Mouse (Mus musculus) midbrain, embryonic 11.5 days (tissue): ENCODE measurements at regions not wholly inside any gene's neighbourhood (a gene's known extent, or its start where the extent isn't known, plus 50 kb on each side); places are given as distances from the start of the nearest gene placed in this dataset.
A peak's percentile ranks its signal among the peaks of the same experiment; 100 is the strongest.
"Not testable (repeated sequence)": the region's sequence is repeated elsewhere in the genome, so short reads cannot be mapped to it uniquely, and the experiment has no call there.

Source experiments
- ATAC-seq: fragments of 200-750 bp; cut with Nextera tagmentation; 2 replicates; pipeline ENCODE4 v1.8.0; 2017; ENCODE audit warnings: moderate TSS enrichment, moderate library complexity; ENCODE audit not compliant: low FRiP score
- DNase-seq: peaks from one replicate; pipeline ENCODE4 v3.0.0; 2015; ENCODE audit warnings: low spot score; ENCODE audit errors: missing footprints
- H3K27ac ChIP-seq: fragments of 300-500 bp; sonication (generic); 2 replicates; pipeline ENCODE4 v1.5.1; 2014; ENCODE audit warnings: low read depth, low read length
- H3K27me3 ChIP-seq: fragments of 300-500 bp; sonication (generic); 2 replicates; pipeline ENCODE4 v1.6.1; 2014; ENCODE audit warnings: mild to moderate bottlenecking, low read length, moderate library complexity, mixed read lengths; ENCODE audit not compliant: control insufficient read depth, insufficient read depth
- H3K36me3 ChIP-seq: fragments of 300-500 bp; sonication (generic); 2 replicates; pipeline ENCODE4 v1.6.1; 2014; ENCODE audit warnings: mild to moderate bottlenecking, low read length, moderate library complexity, mixed read lengths; ENCODE audit not compliant: control insufficient read depth, insufficient read depth
- H3K4me1 ChIP-seq: fragments of 300-500 bp; sonication (generic); 2 replicates; pipeline ENCODE4 v1.6.1; 2014; ENCODE audit warnings: low read length; ENCODE audit not compliant: control insufficient read depth, insufficient read depth
- H3K4me2 ChIP-seq: fragments of 300-500 bp; sonication (generic); 2 replicates; pipeline ENCODE4 v1.6.1; 2014; ENCODE audit warnings: mild to moderate bottlenecking, moderate library complexity
- H3K4me3 ChIP-seq: fragments of 300-500 bp; sonication (generic); 2 replicates; pipeline ENCODE4 v1.5.1; 2014; ENCODE audit warnings: low read depth, low read length
- H3K9ac ChIP-seq: fragments of 300-500 bp; sonication (generic); 2 replicates; pipeline ENCODE4 v1.6.1; 2014; ENCODE audit warnings: low read length
- H3K9me3 ChIP-seq: fragments of 300-500 bp; sonication (generic); 2 replicates; pipeline ENCODE4 v1.6.1; 2016; ENCODE audit warnings: low read length; ENCODE audit not compliant: control insufficient read depth
- WGBS: fragments of 180-500 bp; shearing (Covaris S2); extraction: QIAGEN DNeasy Blood & Tissue Kit; methylation state at CpG from one replicate; pipeline ENCODE4 v1.1.7; 2014; 5-methylcytosine and 5-hydroxymethylcytosine counted together

DNA sequence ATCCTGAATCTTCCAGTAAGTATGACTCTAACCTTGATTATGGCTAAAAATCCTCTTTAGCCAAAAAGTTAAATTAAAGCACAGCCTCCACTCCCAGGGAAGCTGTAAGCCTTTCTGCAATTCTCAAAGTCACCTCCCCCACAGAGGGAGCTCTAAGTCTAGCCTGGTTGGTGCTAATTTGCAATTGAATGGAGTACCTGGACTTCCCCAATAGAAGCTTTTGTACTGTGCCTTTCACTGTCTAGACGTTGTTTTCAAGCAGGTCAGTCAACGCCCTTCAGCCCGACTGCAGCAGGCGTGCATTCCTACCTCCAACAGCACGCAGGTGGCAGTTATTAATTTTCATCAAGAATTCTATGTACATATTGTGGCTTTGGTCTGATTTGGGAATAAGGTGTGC, 87.2 kb downstream of the Catsperg2 start:
- not testable (repeated sequence) for H3K4me2 ChIP-seq, H3K36me3 ChIP-seq, DNase-seq, H3K27me3 ChIP-seq, ATAC-seq, H3K4me3 ChIP-seq, H3K9me3 ChIP-seq, H3K9ac ChIP-seq, H3K27ac ChIP-seq, H3K4me1 ChIP-seq
- 73% methylated on average over 5 of the region's 5 CpGs for WGBS

DNA sequence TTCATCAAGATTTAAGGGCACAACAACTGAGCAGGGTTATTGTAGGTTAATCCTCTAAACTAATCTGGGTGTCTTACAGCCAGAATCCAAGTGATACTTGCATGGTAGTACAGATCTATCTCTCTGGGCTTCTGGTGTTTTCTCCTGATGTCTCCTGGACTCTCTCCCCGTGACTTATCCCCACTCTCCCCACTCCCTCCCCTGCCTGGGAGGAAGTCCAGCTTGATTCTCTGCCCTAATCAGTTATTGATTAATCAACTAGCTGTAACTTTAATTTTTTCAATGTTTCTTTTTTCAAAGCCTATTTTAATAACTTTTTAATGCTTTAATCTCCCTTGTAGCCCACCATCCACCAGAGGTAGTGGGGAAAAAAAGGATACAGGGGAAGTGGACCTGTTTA, 83.9 kb upstream of the Sipa1l3 start:
- Histone ChIP-seq H3K36me3 (no peaks in the 10 kb centered on the region), H3K9ac (no peak overlapping the region), H3K9me3 (no peaks in the 10 kb centered on the region), H3K4me2 (no peak overlapping the region), H3K27me3 (no peaks in the 10 kb centered on the region), H3K27ac (no peak overlapping the region), H3K4me3 (no peak overlapping the region), H3K4me1 (no peaks in the 10 kb centered on the region)
- 61% methylated on average over 1 of the region's 1 CpGs for WGBS
- no peak for DNase-seq
- ATAC-seq: no peak

DNA sequence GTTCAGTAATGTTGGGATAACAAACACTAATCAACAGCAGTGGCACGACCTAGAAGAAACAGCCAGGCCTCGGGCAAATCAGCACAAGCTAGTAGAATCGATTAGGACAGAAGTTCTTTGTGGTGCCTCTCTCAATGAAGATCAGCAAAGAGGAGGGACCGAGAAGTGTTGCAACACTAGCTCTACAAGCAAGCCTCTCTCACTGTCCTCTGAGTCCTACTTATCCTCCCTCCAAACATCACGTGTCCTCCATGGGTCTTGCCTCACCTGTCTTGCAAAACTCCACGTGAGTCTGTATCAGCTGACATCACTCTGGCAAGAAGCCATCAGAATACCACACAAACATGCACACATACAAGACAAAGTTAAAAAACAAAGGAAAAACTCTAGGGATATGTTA, 82.9 kb upstream of the Sipa1l3 start:
- no peaks in the 10 kb centered on the region for H3K27me3 ChIP-seq
- 85% methylated on average over 6 of the region's 6 CpGs for WGBS
- H3K9me3 ChIP-seq: no peaks in the 10 kb centered on the region
- no peak for DNase-seq
- no peak for ATAC-seq
- H3K4me1 ChIP-seq: no peaks in the 10 kb centered on the region
- no peak overlapping the region for H3K4me2 ChIP-seq
- H3K4me3 ChIP-seq: no peak overlapping the region
- H3K9ac ChIP-seq: no peak overlapping the region
- no peak overlapping the region for H3K27ac ChIP-seq
- no peaks in the 10 kb centered on the region for H3K36me3 ChIP-seq

DNA sequence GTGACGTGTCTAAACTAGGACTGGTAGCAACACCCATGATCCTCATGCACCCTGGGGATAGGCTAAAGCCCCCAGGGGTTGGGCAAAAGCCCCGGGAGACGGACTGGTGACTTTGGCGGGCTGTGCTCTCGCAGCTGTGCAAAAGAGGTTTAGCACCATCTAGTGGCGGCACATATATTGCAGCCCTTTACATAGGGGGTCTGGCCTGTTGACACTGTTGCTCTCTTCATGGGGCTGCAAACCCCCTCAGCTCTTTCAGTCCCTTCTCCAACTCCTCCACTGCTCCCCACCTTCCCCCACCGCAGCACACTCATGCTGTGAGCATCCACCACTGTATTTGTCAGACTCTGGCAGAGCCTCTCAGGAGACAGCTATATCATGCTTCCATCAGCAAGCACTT, 78.8 kb upstream of the Sipa1l3 start:
- not testable (repeated sequence) for H3K9ac ChIP-seq, H3K4me3 ChIP-seq, H3K9me3 ChIP-seq, H3K4me2 ChIP-seq, H3K36me3 ChIP-seq, ATAC-seq, H3K27me3 ChIP-seq, H3K27ac ChIP-seq, H3K4me1 ChIP-seq
- 34% methylated on average over 7 of the region's 7 CpGs for WGBS
- peak; percentile 94 for DNase-seq

DNA sequence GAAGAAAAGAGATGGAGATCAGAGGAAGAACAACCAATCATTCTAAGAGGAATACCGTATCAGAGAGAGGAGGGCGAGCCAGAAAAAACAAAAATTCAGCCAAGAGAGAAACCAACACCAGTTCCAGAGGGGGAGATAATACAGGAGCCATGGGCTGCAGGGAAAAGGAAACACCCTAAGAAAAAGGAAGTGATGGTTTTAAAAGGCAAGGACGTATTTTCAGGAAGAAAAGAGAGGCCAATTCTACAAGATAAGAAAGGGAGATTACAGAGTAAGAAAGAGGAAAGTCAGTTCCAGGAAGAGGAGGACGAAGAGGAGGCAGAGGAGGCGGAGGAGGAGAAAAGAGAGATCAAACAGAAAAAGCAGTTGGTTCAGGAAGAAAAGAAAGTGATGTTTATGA, 59.7 kb upstream of the Sipa1l3 start:
- H3K27me3 ChIP-seq: no peaks in the 10 kb centered on the region
- 71% methylated on average over 5 of the region's 5 CpGs for WGBS
- no peak overlapping the region for H3K4me3 ChIP-seq
- no peak for ATAC-seq
- no peak for DNase-seq
- no peak overlapping the region for H3K9ac ChIP-seq
- no peaks in the 10 kb centered on the region for H3K4me1 ChIP-seq
- no peaks in the 10 kb centered on the region for H3K9me3 ChIP-seq
- H3K4me2 ChIP-seq: no peak overlapping the region
- no peaks in the 10 kb centered on the region for H3K36me3 ChIP-seq
- no peak overlapping the region for H3K27ac ChIP-seq

DNA sequence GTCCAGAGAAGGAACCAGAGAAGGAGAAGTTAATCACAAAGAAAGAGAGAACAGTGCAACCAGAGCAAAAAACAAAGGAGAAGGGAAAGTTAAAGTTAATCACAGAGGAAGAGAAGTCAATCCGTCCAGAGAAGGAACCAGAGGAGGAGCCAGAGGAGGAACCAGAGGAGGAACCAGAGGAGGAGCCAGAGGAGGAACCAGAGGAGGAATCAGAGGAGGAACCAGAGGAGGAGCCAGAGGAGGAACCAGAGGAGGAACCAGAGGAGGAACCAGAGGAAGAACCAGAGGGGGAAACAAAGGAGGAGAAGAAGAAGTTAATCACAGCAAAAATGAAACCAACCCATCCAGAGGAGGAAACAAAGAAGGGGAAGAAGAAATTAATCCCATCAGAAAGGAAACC, 57.2 kb upstream of the Sipa1l3 start:
- no peak for DNase-seq
- Histone ChIP-seq H3K36me3 (no peaks in the 10 kb centered on the region), H3K27ac (no peak overlapping the region), H3K4me2 (no peak overlapping the region), H3K4me3 (no peak overlapping the region), H3K4me1 (no peaks in the 10 kb centered on the region), H3K27me3 (no peaks in the 10 kb centered on the region), H3K9ac (no peak overlapping the region), H3K9me3 (no peaks in the 10 kb centered on the region)
- no peak for ATAC-seq
- 58% methylated on average over 1 of the region's 1 CpGs for WGBS
